Mouse (Mus musculus) lung, embryonic 14.5 days (tissue): ENCODE data around the gene Mlph. TPM values are rescaled to one million over a fixed set of nuclear protein-coding genes. Genes with fewer than 3 reads are reported as not detected.

Source experiments
- ATAC-seq: fragments of 200-750 bp; cut with Nextera tagmentation; 2 replicates; pipeline ENCODE4 v1.8.0; 2017; ENCODE audit warnings: mild to moderate bottlenecking, moderate TSS enrichment, moderate library complexity; ENCODE audit not compliant: insufficient read depth
- DNase-seq: peaks from one replicate; pipeline ENCODE4 v3.0.0-alpha.2; 2015
- H3K27ac ChIP-seq: fragments of 300-500 bp; sonication (generic); 2 replicates; pipeline ENCODE4 v1.5.1; 2014; ENCODE audit warnings: low read depth, mild to moderate bottlenecking, moderate library complexity
- H3K27me3 ChIP-seq: fragments of 300-500 bp; sonication (generic); 2 replicates; pipeline ENCODE4 v1.6.1; 2014; ENCODE audit warnings: low read length, control low read depth; ENCODE audit not compliant: insufficient read depth
- H3K36me3 ChIP-seq: fragments of 300-500 bp; sonication (generic); 2 replicates; pipeline ENCODE4 v1.6.1; 2014; ENCODE audit warnings: control low read depth; ENCODE audit not compliant: insufficient read depth
- H3K4me1 ChIP-seq: fragments of 300-500 bp; sonication (generic); 2 replicates; pipeline ENCODE4 v1.6.1; 2014; ENCODE audit warnings: antibody characterized with exemption, control low read depth; ENCODE audit not compliant: insufficient read depth
- H3K4me2 ChIP-seq: fragments of 300-500 bp; sonication (generic); 2 replicates; pipeline ENCODE4 v1.6.1; 2014; ENCODE audit warnings: mild to moderate bottlenecking
- H3K4me3 ChIP-seq: fragments of 300-500 bp; sonication (generic); 2 replicates; pipeline ENCODE4 v1.5.1; 2014; ENCODE audit warnings: low read depth, low read length
- H3K9ac ChIP-seq: fragments of 300-500 bp; sonication (generic); 2 replicates; pipeline ENCODE4 v1.6.1; 2014
- H3K9me3 ChIP-seq: fragments of 300-500 bp; sonication (generic); 2 replicates; pipeline ENCODE4 v1.6.1; 2016; ENCODE audit warnings: low read depth, low read length, control low read depth
- CTCF ChIP-seq: IDR thresholded peaks from 2 replicates; pipeline ENCODE4 v1.5.1; 2016; ENCODE audit warnings: antibody characterized with exemption, low read depth
- WGBS: fragments of 180-500 bp; shearing (Covaris S2); extraction: QIAGEN DNeasy Blood & Tissue Kit; methylation state at CpG from one replicate; pipeline ENCODE4 v1.1.7; 2014; 5-methylcytosine and 5-hydroxymethylcytosine counted together
- polyA plus RNA-seq: library from polyadenylated mRNA; unstranded; fragments of >200 nt; fragmentation: Nextera tagmentation; extraction: Ambion mirVana; gene quantifications from 2 replicates; pipeline ENCODE4 v1.2.1, GENCODE M21; 2014

Gene Mlph
- polyA plus RNA-seq, 1 experiment from 2014 or later, result 0.42 TPM

DNA sequence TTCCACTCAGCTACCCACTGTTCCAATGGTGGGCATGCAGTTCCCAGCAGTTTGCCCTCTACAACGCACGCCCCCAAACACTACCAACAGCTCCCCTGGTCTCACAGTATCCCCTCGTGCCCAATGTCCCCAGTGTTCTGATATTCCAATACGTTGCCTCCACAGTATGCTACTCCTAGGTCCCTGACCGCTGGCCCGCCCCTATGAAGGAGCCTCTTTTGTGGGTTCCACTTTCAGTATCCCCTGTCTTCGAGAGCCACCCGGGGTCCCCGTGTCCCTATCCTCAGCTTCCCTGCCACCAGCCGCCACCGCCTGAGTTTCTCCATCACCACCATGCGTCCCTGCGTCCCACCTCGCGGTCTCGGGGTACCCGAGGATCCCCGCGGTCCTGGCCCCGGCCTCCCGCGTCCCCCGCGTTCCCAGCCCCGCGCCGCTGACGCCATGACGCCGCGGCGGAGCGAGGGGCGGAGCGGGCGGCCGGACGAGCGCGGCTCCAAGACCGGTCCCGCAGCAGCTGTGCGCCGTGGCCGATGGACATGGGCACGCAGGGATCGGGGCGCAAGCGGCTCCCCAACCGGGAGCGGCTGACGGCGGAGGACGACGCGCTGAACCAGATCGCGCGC lies 83.5 kb downstream of the Mlph start, which contains the start of gene Lrrfip1:
Lrrfip1 (plus strand) TSS at position 470 of the 623 bp plus-strand sequence.
- Histone ChIP-seq H3K27me3 (no peaks in the 10 kb centered on the region), H3K4me3 (peak within 1 kb of the TSS; percentile 75), H3K4me1 (peaks cover 3% of the 10 kb centered on the region; the same call in 1 of the 2 replicates), H3K36me3 (no peaks in the 10 kb centered on the region), H3K9ac (peak within 1 kb of the TSS; percentile 78), H3K9me3 (no peaks in the 10 kb centered on the region), H3K4me2 (peak within 1 kb of the TSS; percentile 97), H3K27ac (peak within 1 kb of the TSS; percentile 42; the same call in 1 of the 2 replicates)
- 3% methylated on average over 59 of the region's 59 CpGs for WGBS
- peak; percentile 77 for DNase-seq
- TF ChIP-seq CTCF, result no peak
- ATAC-seq, result peak; percentile 85

DNA sequence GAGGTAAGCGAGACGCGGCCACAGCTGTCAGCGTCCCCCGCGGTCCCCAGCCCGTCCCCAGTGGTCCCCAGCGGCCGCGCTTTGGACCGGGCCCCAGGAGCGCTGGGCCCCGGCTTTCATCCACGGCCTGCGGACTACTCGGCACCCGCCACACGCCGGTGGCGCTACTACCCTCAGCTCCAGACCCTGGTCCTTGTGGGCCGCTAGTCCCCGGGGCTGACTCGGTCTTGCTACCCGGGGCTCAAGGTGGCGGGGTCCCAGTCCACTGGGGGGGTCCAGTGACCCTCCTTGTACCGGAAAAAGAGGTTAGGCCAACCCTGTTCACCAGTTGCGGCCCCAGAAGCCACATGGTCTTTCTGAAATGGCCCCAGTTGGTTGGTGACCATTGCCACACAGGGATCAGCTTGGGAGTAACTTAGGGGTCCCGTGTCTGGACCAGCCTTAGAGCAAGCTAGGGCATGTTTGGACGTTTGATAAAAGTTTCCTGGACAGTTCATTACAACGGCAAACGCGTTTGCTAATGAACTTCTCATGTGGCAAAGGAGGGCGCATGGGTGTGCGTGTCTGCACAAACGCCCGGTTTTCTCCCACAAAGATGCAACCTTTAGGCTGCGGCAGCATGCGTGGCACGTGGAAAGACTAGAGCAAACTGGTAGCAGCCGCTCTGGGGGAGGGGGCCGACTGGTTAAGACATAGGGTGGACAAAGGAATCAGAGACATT lies 84.2 kb downstream of the Mlph start:
- Histone ChIP-seq H3K4me3 (peak overlapping the region; percentile 75), H3K9ac (peak overlapping the region; percentile 78), H3K4me2 (peak overlapping the region; percentile 97), H3K36me3 (no peaks in the 10 kb centered on the region), H3K27me3 (no peaks in the 10 kb centered on the region), H3K4me1 (peaks cover 3% of the 10 kb centered on the region; the same call in 1 of the 2 replicates), H3K27ac (peak overlapping the region; percentile 42; the same call in 1 of the 2 replicates), H3K9me3 (no peaks in the 10 kb centered on the region)
- ATAC-seq (peak; percentile 79), DNase-seq (peak; percentile 56)
- no peak for TF ChIP-seq CTCF
- WGBS, result 1% methylated on average over 41 of the region's 41 CpGs

DNA sequence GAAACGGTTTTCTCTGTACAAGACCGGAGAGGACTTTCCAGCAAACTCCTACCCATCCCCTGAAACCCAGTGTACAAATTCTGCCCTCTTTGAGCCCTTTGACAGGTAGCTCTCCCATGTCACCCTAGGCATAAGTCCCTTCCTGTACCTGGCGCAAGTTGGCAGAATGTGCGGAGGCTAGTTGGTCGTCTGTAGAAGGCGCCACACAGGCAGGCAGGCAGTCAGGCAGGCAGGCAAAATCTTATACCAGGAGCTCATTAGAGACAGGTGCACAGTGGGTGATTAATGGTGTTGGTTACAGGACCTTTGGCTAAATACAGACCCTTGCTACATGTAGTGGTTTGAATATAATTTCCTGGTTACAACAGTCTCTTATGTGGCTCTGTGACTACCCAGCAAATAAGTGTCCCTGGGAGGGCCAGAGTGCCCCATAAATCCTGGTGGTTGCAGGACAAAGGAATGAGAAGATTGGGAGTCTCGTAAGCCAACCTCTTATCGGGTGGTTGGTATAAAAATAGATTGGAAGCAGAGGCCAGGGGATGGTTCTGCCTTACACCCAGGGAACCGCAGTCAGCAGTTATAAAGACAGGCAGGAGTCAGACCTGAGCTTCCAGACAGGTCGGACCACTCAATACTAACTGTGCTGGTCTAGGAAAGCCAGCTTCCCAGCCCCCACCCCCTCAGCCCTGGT lies 85.2 kb downstream of the Mlph start:
- WGBS, result 62% methylated on average over 10 of the region's 10 CpGs
- Histone ChIP-seq H3K4me2 (peak overlapping the region; percentile 97), H3K4me3 (peak overlapping the region; percentile 75; the same call in 1 of the 2 replicates), H3K9ac (peak overlapping the region; percentile 78; the same call in 1 of the 2 replicates), H3K4me1 (peaks cover 3% of the 10 kb centered on the region; the same call in 1 of the 2 replicates), H3K36me3 (no peaks in the 10 kb centered on the region), H3K27me3 (no peaks in the 10 kb centered on the region), H3K27ac (no peak overlapping the region), H3K9me3 (no peaks in the 10 kb centered on the region)
- TF ChIP-seq CTCF, result no peak
- DNase-seq (no peak), ATAC-seq (no peak)

Other genes with a start within 250 kb of the Mlph start
- gene Col6a3, start 71.1 kb upstream of the Mlph start, polyA plus RNA-seq, result 63.0 and 74.6 TPM in 2 replicates
- gene Prlh, start 38.0 kb downstream of the Mlph start, polyA plus RNA-seq, result not detected in 2 replicates
- 1.7 and 2.3 TPM in 2 replicates for gene Rab17, start 54.6 kb downstream of the Mlph start, polyA plus RNA-seq
- gene Lrrfip1, start 83.7 kb downstream of the Mlph start, polyA plus RNA-seq, result 47.1 and 49.4 TPM in 2 replicates
- gene Rbm44, start 230.0 kb downstream of the Mlph start, polyA plus RNA-seq, result 1.2 and 2.2 TPM in 2 replicates